In genomic region chr9:71684772-71685171, GRCm38 (mm10) we compare ENCODE assay signal across 19 mouse cellular contexts.
A peak's percentile ranks its signal among the peaks of the same experiment; 100 is the strongest.
DNase-seq lines count a peak whose midpoint lies in the region; ATAC-seq and TF ChIP-seq lines count a peak whose summit lies in the region.
"Had no signal": no experiment of that assay in that cellular context is flagged by ENCODE, and none has a peak within 500 bp of the region (broad histone marks: within the 10 kb centered on the region; RNA-seq: fewer than 3 reads in every experiment).

No protein-coding gene starts in this region.

- H3K4me1 ChIP-seq in liver, adult 2 months (ENCODE audit: control insufficient read depth, insufficient read depth, low read length): peaks cover 6% of the 10 kb centered on the region
- peaks cover 11% of the 10 kb centered on the region for H3K4me1 ChIP-seq in liver, postnatal 0 days (ENCODE audit: insufficient read depth)
- H3K4me1 ChIP-seq in heart, embryonic 11.5 days (ENCODE audit: control insufficient read depth, insufficient read depth, low read length): 0 out of 2 replicates have a peak, but pooled peaks cover 7% of the 10 kb centered on the region
- H3K4me1 ChIP-seq: forebrain, embryonic 13.5 days; hindbrain, embryonic 15.5 days had no signal

- TF ChIP-seq EP300 in liver, postnatal 0 days (IDR thresholded peaks at IDR 0.05; ENCODE audit: low read depth): no peak

- no peak for ATAC-seq in liver, postnatal 0 days
- ATAC-seq in heart, embryonic 11.5 days (replicated peaks; ENCODE audit: insufficient number of reproducible peaks, low FRiP score, low TSS enrichment): no peak
- ATAC-seq: forebrain, embryonic 13.5 days; forebrain, postnatal 0 days; intestine, embryonic 16.5 days had no signal

- H3K27ac ChIP-seq in liver, adult 2 months (replicated peaks; ENCODE audit: insufficient read depth, low read depth, low read length): no peak overlapping the region
- no peak overlapping the region for H3K27ac ChIP-seq in liver, postnatal 0 days (ENCODE audit: low read depth)
- no peak overlapping the region; the same call in 1 of the 2 replicates for H3K27ac ChIP-seq in heart, embryonic 11.5 days (ENCODE audit: low read depth, low read length)
- H3K27ac ChIP-seq: embryonic facial prominence, embryonic 10.5 days; forebrain, embryonic 13.5 days; gastrocnemius, adult 2 months; heart, embryonic 13.5 days; hindbrain, embryonic 15.5 days had no signal

- H3K79me2 ChIP-seq in liver, adult 2 months (ENCODE audit: control insufficient read depth, insufficient read depth, low read length): peaks cover 14% of the 10 kb centered on the region

- H3K36me3 ChIP-seq in liver, adult 2 months (ENCODE audit: control insufficient read depth, insufficient read depth, low read length): no peaks in the 10 kb centered on the region
- H3K36me3 ChIP-seq in liver, postnatal 0 days (replicated peaks; ENCODE audit: insufficient read depth, low read length): no peaks in the 10 kb centered on the region
- peaks cover 6% of the 10 kb centered on the region; the same call in 1 of the 2 replicates for H3K36me3 ChIP-seq in heart, embryonic 11.5 days (ENCODE audit: control insufficient read depth, insufficient read depth, low read length)
- H3K36me3 ChIP-seq: embryonic facial prominence, embryonic 10.5 days; hindbrain, embryonic 15.5 days had no signal

- no peak overlapping the region for H3K4me3 ChIP-seq in liver, adult 2 months (ENCODE audit: insufficient read depth, low read depth, low read length)
- H3K4me3 ChIP-seq in liver, postnatal 0 days (ENCODE audit: low read depth, low read length): no peak overlapping the region
- H3K4me3 ChIP-seq in heart, embryonic 11.5 days (ENCODE audit: low read depth, low read length): no peak overlapping the region
- H3K4me3 ChIP-seq: embryonic facial prominence, embryonic 10.5 days; forebrain, embryonic 13.5 days; gastrocnemius, adult 2 months; heart, embryonic 13.5 days; hindbrain, embryonic 15.5 days had no signal

- H3K9ac ChIP-seq in liver, adult 2 months (ENCODE audit: low read depth, low read length): no peak overlapping the region
- no peak overlapping the region for H3K9ac ChIP-seq in liver, postnatal 0 days (replicated peaks)
- H3K9ac ChIP-seq in heart, embryonic 11.5 days (ENCODE audit: low read depth, low read length): no peak overlapping the region
- H3K9ac ChIP-seq: forebrain, embryonic 13.5 days; forebrain, postnatal 0 days; heart, embryonic 13.5 days; hindbrain, embryonic 15.5 days had no signal

- peak; percentile 63 to 83 for DNase-seq in adrenal gland, adult (ENCODE audit: inconsistent age in 2 of 2, low spot score in 1 of 2)
- DNase-seq in adrenal gland, postnatal 10 days: no peak
- peak; percentile 47 for DNase-seq in liver, adult 2 months (ENCODE audit: extremely low read depth, low read depth, low spot score)
- DNase-seq in liver, postnatal 0 days: no peak
- DNase-seq in adrenal gland, postnatal 14 days: peak; percentile 48
- no peak for DNase-seq in cerebellum, adult 18-20 months
- DNase-seq: cerebellum, adult 2 months; cerebellum, postnatal 10 days; forebrain, postnatal 0 days; gastrocnemius, adult 2 months; gastrocnemius, postnatal 25 days; heart, postnatal 36 days had no signal

- WGBS in liver, adult 2 months: 29% methylated on average over 3 of the region's 3 CpGs
- 48% methylated on average over 3 of the region's 3 CpGs for WGBS in liver, postnatal 0 days (ENCODE audit: insufficient replicate concordance)
- 65% methylated on average over 3 of the region's 3 CpGs for WGBS in heart, embryonic 11.5 days (ENCODE audit: insufficient replicate concordance)

- H3K9me3 ChIP-seq in liver, postnatal 0 days (ENCODE audit: low read length): no peaks in the 10 kb centered on the region
- H3K9me3 ChIP-seq in heart, embryonic 11.5 days (replicated peaks; ENCODE audit: control insufficient read depth, low read length): no peaks in the 10 kb centered on the region
- H3K9me3 ChIP-seq: embryonic facial prominence, embryonic 10.5 days; forebrain, embryonic 13.5 days; heart, embryonic 13.5 days; hindbrain, embryonic 15.5 days had no signal

- H3K4me2 ChIP-seq in liver, postnatal 0 days (ENCODE audit: low read depth, low read length): no peak overlapping the region
- no peak overlapping the region for H3K4me2 ChIP-seq in heart, embryonic 11.5 days
- H3K4me2 ChIP-seq: forebrain, embryonic 13.5 days; heart, embryonic 13.5 days; hindbrain, embryonic 15.5 days had no signal

- no peak for TF ChIP-seq POLR2A in liver, adult 2 months (IDR thresholded peaks at IDR 0.05; ENCODE audit: extremely low read depth, insufficient read depth, low read length)

- no peak for TF ChIP-seq CTCF in liver, adult 2 months (IDR thresholded peaks at IDR 0.05; ENCODE audit: low read depth, low read length)
- TF ChIP-seq CTCF in liver, postnatal 0 days (IDR thresholded peaks at IDR 0.05; ENCODE audit: low read depth): no peak

- no peaks in the 10 kb centered on the region for H3K27me3 ChIP-seq in liver, adult 2 months (ENCODE audit: control insufficient read depth, insufficient read depth, low read length)
- no peaks in the 10 kb centered on the region for H3K27me3 ChIP-seq in liver, postnatal 0 days (ENCODE audit: insufficient read depth, low read length)
- H3K27me3 ChIP-seq in heart, embryonic 11.5 days (ENCODE audit: control insufficient read depth, insufficient read depth, low read length): no peaks in the 10 kb centered on the region
- H3K27me3 ChIP-seq: CH12.LX; forebrain, embryonic 13.5 days; hindbrain, embryonic 15.5 days had no signal

Comparison
In these comparisons a context has a peak if more than half of its experiments do, and no peak if none do; other contexts are left out.
1. DNase-seq: peak in adrenal gland, adult (2 of 2), liver, adult 2 months (single experiment) and adrenal gland, postnatal 14 days (single experiment); none in adrenal gland, postnatal 10 days (single experiment), liver, postnatal 0 days (single experiment) and cerebellum, adult 18-20 months (0 of 2).